Mouse (Mus musculus): ENCODE data around the gene Cox17.

Gene Cox17

DNA sequence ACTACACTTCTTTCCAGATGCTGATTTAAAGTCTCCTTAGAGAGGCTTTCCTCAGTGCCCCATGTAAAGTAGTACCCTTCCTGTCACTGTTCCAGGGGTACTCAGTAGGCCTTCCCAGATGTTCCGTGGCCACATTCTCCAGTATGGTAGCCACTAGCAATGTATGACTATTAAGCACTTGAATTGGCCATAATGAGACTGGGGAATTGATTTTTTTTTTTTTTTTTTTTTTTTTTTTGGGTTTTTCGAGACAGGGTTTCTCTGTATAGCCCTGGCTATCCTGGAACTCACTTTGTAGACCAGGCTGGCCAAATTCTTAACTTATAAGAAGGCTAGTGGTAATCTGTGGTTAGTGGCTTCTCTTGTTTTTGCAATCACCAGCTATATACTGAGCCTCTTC lies 3.1 kb downstream of the Cox17 start:
- DNase-seq (ENCODE audit: low spot score): no peak

DNA sequence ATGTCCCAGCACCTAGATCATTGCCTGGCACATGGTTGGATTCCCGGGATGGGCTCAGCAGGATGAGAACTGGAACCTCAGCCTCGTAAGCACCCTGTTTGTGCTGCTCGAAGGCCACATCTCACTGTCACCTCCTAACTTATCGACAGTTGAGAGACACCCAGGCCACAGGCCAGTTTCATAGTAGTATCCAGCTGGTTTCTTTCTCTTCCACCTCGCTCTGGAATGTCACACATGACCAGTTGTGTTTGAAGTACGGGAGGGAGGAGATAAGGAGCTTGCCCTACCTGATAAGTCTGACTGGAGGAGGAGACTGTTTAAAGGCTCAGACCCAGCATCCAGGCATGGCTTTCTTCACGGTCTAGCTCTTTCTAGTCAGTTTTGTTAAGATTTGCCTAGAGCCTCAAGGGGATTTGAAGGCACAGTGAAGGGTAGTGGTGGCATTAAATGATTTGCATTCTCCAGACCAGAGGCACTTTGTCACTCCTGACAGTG lies 3.6 kb downstream of the Cox17 start:
- no peak for DNase-seq (ENCODE audit: low spot score)

DNA sequence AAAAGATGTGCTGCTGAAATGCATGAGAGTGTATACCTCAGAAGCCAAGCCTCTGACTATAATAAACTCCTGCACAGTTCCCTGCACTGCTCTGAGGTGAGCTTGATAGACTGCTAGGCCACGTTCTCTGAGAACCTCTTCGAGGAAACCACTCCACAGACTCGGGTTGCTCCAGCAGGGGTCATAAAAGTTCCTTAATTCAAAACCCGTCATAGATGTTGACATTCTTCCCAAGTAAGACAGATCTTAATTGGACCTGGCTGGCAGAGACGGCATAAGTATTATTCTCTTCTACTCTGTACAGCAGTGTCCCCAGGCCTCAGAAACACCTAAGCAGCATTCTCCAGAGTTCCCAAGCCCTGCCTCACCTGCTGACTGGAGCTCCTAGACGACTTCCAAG lies 4.1 kb downstream of the Cox17 start:
- no peak for DNase-seq (ENCODE audit: low spot score)

DNA sequence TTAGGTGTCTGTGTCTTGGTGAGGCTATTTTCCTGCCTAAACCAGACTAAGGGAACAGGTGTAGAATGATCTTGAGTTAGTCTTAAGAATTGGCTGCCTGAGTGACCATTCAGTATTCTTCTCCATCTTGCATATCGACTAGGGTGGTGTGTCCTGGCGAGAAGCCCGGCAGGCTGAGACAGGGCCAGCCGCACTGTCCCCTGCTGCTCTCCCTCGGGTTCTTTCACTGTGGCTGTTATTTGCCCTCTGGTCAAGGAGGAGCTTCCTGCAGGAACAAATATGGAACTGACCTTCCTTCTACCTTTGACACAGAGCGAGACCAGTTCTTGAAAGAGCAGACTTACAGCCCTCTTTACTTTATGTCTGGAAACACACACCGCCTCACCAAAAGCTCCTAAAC lies 5.2 kb downstream of the Cox17 start:
- no peak for DNase-seq (ENCODE audit: low spot score)

DNA sequence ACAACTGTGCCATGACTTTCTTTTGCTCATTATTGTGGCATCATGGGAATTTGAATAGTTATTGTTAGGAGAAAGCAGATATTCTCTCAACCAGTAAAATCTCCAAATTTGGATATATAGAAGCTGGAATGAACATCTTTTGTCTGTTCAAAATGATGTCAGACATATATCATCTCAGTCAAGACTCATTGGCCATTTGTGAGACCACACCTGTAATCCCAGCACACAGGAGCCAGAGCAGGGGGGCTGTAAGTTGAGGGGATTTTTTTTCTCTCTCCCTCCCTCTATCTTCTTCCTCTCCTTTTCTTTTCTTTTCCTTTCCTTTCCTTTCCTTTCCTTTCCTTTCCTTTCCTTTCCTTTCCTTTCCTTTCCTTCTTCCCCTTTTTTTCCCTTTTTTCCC lies 6.1 kb downstream of the Cox17 start:
- no peak for DNase-seq (ENCODE audit: low spot score)

DNA sequence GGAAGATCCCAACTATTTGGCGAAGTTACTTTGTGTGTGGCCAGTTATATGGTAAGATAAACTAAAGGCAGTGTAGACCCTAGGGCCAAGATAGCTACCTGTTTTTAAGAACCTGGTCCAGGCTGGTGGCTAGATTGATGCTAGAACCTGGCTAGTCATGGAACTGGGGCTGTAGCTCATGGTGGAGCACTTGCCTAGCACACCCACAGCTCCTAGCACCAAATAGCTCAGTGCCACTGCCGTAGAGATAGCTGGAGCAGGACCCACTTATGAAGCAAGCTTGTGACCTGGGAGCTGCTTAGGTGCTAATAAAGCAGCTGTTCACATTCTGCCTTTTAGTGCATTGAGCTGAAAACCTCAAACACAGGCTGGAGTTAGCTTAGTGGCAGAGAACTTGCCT lies 6.9 kb downstream of the Cox17 start:
- no peak for DNase-seq (ENCODE audit: low spot score)

DNA sequence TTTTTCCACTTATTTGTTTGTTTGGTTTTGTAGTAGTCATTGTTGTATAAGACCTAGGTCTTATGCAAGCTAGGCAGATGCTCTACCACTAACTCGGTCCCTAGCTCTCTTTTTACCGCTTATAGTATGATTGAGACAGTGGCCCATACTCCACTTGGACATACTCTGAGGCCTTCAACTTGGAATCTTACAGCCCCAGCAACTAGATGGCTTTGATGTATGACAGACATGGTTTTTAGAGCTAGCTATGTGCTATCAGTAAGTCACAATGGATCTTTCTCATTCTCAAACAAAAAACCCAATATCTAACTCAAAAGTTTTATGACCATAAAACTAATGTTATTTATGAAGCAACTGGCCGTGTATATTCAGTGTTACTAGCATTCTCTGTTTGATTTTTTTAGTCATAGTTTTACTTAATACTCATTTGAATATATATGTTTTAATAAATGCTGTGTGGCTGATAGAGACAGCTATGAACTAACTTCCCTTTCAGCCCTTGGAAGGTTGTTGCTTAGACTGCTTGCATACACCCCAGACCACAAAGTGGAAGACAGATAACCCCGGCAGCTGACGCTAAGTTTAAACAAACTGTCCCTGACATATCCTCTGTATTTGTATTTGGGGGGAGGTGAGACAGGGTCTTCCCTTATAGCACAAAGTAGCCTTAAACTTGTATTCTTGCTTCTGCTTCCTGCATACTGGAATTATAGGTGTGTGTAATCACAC lies 7.6 kb downstream of the Cox17 start:
- DNase-seq (ENCODE audit: low spot score): no peak

DNA sequence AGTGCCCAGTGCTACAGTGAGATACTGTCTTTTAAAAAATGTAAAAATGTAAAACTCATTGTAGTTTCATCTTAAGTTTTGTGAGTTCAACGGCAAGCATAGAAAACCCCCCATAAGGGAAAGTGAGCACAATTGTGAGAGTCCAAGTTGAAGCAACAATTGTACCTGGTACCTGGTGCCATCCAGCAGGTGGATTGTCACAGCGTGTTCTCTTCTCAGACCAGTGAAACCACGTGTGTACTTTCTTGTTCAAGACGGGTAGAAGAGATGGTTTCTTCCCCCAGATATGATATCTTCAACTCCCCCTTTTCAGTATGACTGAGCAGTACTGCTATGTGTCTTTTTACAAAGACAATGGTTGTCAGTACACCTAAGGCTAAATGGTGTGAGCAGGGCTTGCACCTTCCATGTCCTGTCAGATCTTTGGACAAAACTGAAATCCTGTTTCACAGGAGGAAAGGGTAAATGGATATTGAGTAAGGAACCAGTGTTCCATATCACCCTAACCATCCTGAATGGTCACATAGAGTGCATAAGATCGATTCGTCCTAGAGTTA lies 11.5 kb downstream of the Cox17 start:
- DNase-seq (ENCODE audit: low spot score): no peak

DNA sequence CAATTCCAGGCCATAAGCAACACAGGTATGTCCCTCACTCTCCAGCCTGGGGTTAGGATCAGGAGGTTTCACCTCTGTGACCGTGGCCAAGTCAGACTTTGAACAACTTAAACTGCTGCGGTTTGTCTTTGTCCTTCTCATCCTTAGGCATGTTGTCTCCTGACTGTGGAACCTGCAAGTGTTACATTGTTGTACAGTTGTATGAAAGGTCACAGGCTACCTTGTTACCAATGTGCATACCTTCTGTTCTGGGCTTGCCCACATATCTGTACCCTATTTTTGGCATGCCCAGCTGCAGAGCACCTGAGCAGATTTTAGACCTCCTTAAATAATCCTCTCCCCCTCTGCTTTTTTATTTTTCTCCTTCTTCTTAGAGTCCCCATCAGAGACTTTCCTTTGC lies 12.4 kb downstream of the Cox17 start:
- DNase-seq (ENCODE audit: low spot score): no peak

DNA sequence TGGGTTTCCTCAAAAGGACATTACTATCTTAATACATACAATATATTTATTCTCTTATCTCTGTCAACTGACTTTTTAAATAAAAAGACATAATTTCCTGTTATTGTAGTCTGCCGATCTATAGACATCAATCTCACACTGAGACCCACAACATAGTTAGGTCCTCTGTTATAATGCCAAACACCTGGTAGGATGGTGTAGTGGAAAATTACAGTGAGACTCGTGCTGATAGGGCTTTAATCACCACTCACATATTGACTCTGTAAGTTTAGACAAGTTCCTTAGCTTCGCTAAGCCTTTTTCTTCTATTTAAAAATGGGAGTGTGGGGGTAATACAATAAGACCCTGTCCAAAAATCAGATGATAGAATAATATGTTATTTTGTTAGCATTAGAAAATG lies 13.1 kb downstream of the Cox17 start:
- DNase-seq (ENCODE audit: low spot score): no peak

DNA sequence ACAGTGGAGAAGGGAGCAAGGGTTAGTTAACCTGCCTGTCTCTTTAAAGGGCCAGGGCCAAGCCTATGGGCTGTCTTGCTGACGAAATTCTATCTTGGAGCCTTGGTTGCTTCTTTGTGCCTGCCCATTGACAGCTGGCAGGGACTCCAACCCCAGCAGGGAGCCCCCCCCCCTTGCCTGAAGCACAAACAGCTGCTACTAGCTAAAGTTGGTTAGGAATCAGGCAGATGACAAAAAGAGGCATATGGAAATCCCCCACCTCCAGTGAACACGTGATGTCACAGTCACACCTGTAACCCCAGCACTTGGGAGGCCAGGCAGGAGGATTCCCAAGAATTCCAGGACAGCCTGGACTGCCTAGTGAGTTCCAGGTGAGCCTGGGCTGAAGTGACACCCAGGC lies 13.5 kb downstream of the Cox17 start:
- no peak for DNase-seq (ENCODE audit: low spot score)

DNA sequence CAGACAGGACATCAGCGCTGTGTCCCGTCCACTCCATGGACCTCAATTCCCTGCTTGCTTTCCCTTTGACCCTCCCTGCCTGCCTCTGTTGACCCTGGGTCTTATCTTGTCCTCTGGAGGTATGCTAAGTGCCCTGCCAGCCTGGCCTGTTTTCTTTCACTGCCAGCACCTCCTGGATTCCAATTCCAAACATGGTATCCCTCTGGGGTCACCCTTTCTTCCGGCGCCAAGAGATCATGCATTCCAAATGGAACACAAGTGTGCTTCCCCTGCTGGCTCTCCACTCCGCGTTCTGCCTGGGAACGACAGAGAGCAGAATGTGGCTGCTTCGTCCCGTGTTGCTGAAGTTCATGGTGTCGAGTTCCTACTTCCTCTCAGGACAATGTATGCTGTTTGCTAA lies 15.1 kb downstream of the Cox17 start, which contains the start of gene Popdc2:
TSS of gene Popdc2 (plus strand) at position 277 of the 400 bp plus-strand sequence.
- no peak for DNase-seq (ENCODE audit: low spot score)

DNA sequence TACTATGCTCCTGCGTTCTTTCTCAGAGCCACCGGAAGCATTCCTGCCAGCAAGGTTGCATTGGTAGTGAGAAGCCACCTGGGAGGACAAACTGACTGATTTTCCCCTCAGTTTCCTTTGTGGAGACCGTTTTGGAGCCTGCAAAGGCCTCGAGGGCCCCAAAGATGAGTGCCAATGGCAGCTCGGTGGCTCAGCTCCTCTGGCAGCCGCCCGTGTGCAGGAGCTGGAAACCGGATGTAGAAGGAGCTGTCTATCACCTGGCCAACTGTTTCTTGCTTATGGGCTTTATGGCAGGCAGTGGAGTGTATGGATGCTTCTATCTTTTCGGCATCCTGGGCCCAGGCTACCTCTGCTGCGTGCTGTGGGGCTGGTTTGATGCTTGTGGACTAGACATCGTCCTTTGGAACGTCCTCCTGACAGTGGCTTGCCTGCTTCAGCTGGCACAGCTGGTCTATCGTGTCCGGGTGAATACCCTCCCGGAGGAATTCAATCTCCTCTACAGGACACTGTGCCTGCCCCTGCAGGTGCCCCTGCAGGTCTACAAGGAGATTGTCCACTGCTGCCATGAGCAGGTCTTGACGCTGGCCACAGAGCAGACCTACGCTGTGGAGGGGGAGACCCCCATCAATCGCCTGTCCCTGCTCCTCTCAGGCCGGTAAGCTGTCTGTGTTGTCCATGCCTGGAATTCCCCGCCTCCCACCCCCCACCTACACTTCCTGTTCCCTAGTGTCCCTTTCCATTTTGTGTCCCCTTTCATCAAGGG lies 15.9 kb downstream of the Cox17 start:
- DNase-seq (ENCODE audit: low spot score): no peak

DNA sequence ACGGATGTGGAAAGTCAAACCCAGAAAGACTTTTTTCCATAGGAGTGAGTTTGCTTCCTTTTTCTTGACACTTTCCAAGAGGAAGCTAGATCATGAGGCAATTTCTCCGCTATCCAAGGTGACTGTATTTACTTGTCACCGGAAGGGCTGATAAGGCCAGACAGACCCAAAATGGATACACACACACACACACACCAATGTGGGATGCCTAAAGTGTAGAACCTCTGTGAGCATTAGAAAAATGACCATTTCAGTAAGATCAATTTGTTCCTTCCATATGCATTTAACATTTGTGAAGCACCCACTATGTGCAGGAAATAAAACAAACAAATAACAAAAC lies 16.4 kb downstream of the Cox17 start:
- no peak for DNase-seq (ENCODE audit: low spot score)

DNA sequence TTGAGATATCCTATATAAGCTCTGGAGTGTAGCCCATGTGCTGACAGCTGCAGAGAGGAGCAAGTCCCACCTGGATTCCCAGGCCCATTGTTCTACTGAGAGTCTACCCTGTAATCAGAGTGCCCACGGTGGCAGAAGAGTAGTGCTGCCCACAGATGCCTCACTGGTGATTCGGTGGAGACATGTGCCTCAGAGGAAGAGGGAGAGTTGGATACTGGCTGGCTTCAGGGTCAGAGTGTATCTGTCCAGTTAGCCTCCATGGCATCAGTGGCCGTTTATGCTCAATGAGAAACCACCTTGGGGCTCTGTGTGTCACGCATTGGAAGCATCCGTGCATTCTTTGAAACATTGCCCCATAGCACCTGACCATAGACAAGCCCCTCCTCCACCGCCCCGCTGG lies 16.9 kb downstream of the Cox17 start:
- DNase-seq (ENCODE audit: low spot score): no peak

DNA sequence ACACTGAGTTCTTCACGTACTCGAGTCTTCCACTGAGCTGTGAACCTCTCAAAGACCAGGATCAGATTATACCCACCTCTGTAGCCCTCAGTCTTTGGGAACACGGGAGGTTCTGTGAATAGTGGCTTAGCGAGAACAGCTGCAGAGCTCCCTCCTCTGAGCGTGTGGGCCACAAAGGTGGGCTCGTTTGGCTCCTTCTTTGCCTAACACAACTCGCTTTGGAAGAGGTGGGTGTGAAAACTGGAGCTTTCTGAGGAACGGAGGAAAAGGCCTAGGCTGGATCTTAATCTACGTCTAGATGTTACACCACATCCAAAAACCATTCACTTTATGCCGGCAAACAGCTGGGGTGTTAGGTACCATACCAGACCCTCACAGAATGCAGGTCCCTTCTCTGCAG lies 18.6 kb downstream of the Cox17 start:
- DNase-seq (ENCODE audit: low spot score): no peak

DNA sequence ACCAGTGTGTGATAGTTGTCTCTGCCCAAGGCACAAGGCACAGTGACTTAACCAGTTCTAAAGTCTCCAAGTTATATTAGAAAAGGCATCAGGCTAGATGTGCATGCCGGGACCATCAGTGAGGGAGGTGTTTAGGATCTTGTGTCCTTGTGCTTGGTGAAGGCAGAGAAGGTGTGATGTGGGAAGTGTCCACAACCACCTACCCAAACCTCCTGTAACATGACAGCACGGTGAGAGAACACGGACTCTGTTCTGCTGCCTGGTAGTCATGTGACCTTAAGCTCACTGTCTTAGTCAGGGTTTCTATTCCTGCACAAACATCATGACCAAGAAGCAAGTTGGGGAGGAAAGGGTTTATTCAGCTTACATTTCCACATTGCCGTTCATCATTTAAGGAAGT lies 19.4 kb downstream of the Cox17 start:
- DNase-seq (ENCODE audit: low spot score): no peak

DNA sequence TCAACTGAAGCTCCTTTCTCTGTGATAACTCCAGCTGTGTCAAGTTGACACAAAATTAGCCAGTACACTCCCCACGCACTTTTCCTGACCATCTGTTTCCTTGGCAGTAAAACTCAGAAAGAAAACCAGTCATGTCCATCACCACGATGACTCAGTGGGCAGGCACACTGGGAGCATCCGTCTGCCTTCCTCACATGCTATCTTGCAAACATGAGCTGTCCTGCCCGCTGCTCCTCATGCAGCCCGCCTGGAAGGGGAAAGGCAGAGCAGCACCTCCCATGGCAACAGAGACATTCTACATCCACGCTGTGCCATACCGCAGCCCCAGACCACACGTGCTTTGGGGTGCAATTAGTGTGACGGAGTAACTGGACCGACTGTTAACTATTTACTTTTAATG lies 21.5 kb downstream of the Cox17 start:
- no peak for DNase-seq (ENCODE audit: low spot score)

DNA sequence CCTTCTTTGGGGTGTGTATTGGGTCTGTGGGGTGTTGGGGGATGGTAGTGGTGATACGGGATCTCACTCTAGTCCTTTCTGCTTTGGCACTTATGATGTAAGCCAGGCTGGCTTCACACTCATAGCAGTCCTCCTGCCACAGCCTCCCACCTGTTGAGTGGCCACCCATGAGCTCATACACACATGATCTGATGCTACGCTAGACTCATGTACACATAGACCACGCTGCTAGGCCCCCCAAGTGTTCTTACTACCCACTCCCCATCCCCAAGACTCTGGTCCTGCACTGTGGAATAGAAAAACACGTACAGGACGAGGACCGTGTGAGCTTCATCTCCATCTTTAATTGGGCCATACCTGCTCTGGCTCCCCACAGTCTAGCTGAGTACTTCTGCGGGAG lies 22.2 kb downstream of the Cox17 start:
- DNase-seq (ENCODE audit: low spot score): no peak

DNA sequence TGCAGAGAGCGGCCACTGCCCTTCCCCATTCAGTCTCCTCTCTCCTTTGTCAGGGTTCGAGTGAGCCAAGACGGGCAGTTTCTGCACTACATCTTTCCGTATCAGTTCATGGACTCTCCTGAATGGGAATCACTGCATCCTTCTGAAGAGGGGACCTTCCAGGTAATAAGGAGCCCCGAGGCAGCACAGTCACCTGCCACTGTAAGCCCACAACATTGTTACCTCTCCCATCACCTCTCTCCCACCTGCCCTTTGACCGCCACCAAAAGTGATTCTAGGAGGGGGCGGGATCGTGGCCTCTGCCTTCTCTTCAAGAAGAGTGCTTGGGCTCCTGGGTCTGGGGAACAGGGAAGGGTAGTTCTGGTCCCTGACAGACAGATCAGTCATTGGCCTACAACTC lies 22.6 kb downstream of the Cox17 start:
- DNase-seq (ENCODE audit: low spot score): no peak

DNA sequence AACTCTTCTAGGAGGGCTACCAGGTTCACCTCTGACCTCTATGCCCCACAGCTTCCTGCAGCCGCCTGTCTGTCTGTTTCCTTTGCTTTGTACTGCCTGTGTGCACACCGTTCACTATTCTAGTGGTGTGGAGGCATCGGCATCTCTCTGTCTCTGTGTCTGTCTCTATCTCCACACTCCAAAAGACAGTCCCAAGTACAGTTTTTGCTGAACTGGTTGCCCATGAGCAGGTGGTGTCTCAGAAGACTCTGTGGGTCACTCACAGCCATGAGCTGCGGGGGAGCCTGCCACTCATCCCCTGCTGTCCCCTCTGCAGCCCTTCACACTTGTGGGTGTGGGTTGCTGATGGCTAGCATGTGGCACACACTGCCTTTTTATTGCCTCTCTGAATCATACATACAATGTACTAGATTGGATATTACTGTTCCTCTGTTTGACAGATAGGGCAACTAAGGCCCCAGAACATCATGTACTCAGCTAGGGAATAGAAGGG lies 23.2 kb downstream of the Cox17 start:
- no peak for DNase-seq (ENCODE audit: low spot score)

DNA sequence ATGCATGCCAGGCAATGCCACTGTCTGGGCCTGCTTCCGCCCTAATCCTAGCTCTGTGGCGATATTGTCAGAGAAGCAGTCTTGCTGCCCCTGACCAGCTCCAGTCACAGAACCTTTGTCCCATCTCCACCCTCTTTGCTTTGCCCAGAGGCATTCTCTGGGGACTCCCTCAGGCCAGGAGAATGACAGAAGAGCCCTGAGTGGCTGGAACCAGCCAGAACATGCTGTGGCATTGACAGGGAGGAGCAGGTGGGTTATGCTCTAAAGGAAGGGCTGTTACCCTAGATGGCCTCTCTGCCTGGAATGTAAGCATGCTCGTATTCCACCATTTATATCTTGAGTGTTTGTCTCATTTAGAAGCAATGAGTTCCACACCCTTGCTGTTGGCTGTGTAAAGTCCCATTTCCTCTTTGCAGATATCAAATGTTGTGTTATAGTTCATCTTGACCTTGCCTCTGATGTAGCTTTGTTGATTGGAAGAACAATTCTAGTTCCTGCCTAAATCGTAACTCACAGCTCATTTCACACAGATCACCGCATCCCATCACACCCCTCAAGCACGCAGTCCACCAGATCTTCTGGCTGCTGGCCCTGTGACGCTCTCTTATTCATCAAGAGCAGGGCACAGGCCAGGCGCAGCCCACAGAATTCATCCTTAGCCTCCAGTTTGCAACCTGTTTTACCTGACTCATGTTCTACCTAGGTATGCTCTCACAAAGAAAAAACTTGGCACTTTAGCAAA lies 24.0 kb downstream of the Cox17 start:
- DNase-seq (ENCODE audit: low spot score): no peak

Data from layer of hippocampus, adult 9-10 months (tissue).